Mouse (Mus musculus) cortical plate, adult 2 months (tissue): ENCODE results near the gene Rad51b.

Experiments
- CTCF ChIP-seq: fragments of 200-500 bp; IDR thresholded peaks from 2 replicates; pipeline ENCODE4 v1.5.1; 2011; ENCODE audit warnings: mild to moderate bottlenecking, control low read depth, low read length; ENCODE audit not compliant: insufficient read depth; ENCODE audit errors: extremely low read depth
- POLR2A ChIP-seq: fragments of 200-500 bp; IDR thresholded peaks from 2 replicates; pipeline ENCODE4 v1.6.1; 2011; ENCODE audit warnings: mild to moderate bottlenecking, low read length, control low read depth; ENCODE audit not compliant: insufficient read depth; ENCODE audit errors: extremely low read depth

GRCm38 (mm10) chr12:79747541-79747940, 450.5 kb downstream of the Rad51b start:
- TF ChIP-seq CTCF (no peak), POLR2A (no peak)
